21 mouse cellular contexts compared by ENCODE assay signal in the genomic region with DNA sequence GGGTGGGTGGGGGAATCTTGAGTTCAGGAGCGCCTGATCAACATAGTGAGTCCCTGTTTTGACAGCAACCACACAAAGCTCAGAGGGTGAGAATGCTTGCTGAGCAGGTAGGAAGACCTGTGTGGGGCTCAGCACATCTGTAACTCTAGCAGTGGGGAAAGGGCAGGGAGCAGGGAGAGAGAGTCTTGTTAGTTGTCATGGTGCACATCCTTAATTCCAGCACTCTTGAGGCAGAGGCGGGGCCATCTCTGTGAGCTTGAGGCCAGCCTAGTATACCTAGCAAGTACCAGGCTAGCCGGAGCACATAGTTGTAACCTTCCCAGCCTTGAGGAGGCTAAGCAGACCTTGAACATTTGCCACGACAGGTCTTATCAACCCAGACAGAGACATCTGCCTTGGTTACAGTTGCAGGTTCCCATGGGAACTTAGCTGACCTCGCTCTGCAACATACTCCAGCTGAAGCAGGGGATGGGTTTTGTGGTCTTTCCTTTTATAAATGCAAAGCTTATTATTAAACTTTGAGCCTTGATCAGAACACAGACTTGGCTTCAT. TPM values are rescaled to one million over a fixed set of nuclear protein-coding genes. Genes with fewer than 3 reads are reported as not detected.
"Had no signal": no experiment of that assay in that cellular context is flagged by ENCODE, and none has a peak within 500 bp of the region (broad histone marks: within the 10 kb centered on the region; RNA-seq: fewer than 3 reads in every experiment).

No protein-coding gene starts in this region.

- H3K27me3 ChIP-seq: kidney, embryonic 15.5 days; liver, embryonic 12.5 days; lung, embryonic 15.5 days; midbrain, embryonic 13.5 days; neural tube, embryonic 12.5 days; stomach, embryonic 15.5 days had no signal

- H3K9ac ChIP-seq: kidney, embryonic 15.5 days; liver, embryonic 12.5 days; lung, embryonic 15.5 days; midbrain, embryonic 13.5 days; neural tube, embryonic 12.5 days; stomach, embryonic 15.5 days had no signal

- H3K4me3 ChIP-seq: kidney, embryonic 15.5 days; limb, embryonic 10.5 days; liver, embryonic 12.5 days; lung, embryonic 15.5 days; midbrain, embryonic 13.5 days; myocyte; neural tube, embryonic 12.5 days; stomach, embryonic 15.5 days had no signal

- H3K4me2 ChIP-seq: kidney, embryonic 15.5 days; liver, embryonic 12.5 days; lung, embryonic 15.5 days; midbrain, embryonic 13.5 days; neural tube, embryonic 12.5 days; stomach, embryonic 15.5 days had no signal

- H3K27ac ChIP-seq: kidney, embryonic 15.5 days; limb, embryonic 10.5 days; liver, embryonic 12.5 days; lung, embryonic 15.5 days; midbrain, embryonic 13.5 days; neural tube, embryonic 12.5 days; stomach, embryonic 15.5 days had no signal

- H3K36me3 ChIP-seq: kidney, embryonic 15.5 days; limb, embryonic 10.5 days; lung, embryonic 15.5 days; midbrain, embryonic 13.5 days; neural tube, embryonic 12.5 days; stomach, embryonic 15.5 days had no signal

- ATAC-seq: intestine, embryonic 16.5 days; liver, embryonic 12.5 days; midbrain, embryonic 13.5 days had no signal

- DNase-seq: kidney, adult 2 months; kidney, postnatal 14 days; lung, postnatal 14 days; thymus, postnatal 14 days had no signal

- H3K9me3 ChIP-seq: kidney, embryonic 15.5 days; limb, embryonic 10.5 days; liver, embryonic 12.5 days; lung, embryonic 15.5 days; midbrain, embryonic 13.5 days; stomach, embryonic 15.5 days had no signal

- H3K4me1 ChIP-seq: kidney, embryonic 15.5 days; lung, embryonic 15.5 days; neural tube, embryonic 12.5 days had no signal

RNA-seq across cellular contexts. Expression of gene Tldc2, which starts 52.5 kb away (rescaled TPM):
- total RNA-seq: layer of hippocampus, adult 8-10 months; layer of hippocampus, postnatal 14 days; left cerebral cortex, adult 18-20 months; left cerebral cortex, postnatal 14 days; neutrophil, adult 5-6 weeks had no signal
- polyA plus RNA-seq: intestine, embryonic 16.5 days; limb, embryonic 10.5 days; limb, embryonic 14.5 days; liver, embryonic 16.5 days; lung, embryonic 15.5 days; midbrain, embryonic 13.5 days; myocyte; neural tube, embryonic 12.5 days; stomach, embryonic 15.5 days; testis, adult 2 months had no signal
